Mouse (Mus musculus) heart, embryonic 12.5 days (tissue): ENCODE measurements around the gene Caly. TPM values are rescaled to one million over a fixed set of nuclear protein-coding genes. Genes with fewer than 3 reads are reported as not detected.

Experiments used
- ATAC-seq: fragments of 200-750 bp; cut with Nextera tagmentation; 2 replicates; pipeline ENCODE4 v1.8.0; 2017; ENCODE audit warnings: moderate TSS enrichment, moderate library complexity; ENCODE audit not compliant: insufficient number of reproducible peaks, low FRiP score
- H3K27ac ChIP-seq: fragments of 300-500 bp; sonication (generic); 2 replicates; pipeline ENCODE4 v1.5.1; 2016; ENCODE audit warnings: mild to moderate bottlenecking, moderate library complexity; ENCODE audit not compliant: poor library complexity, severe bottlenecking
- H3K27me3 ChIP-seq: fragments of 300-500 bp; sonication (generic); replicated peaks from 2 replicates; pipeline ENCODE4 v1.6.1; 2016; ENCODE audit warnings: mild to moderate bottlenecking, moderate library complexity
- H3K36me3 ChIP-seq: fragments of 300-500 bp; sonication (generic); 2 replicates; pipeline ENCODE4 v1.6.1; 2016; ENCODE audit warnings: mild to moderate bottlenecking, moderate library complexity
- H3K4me1 ChIP-seq: fragments of 300-500 bp; sonication (generic); replicated peaks from 2 replicates; pipeline ENCODE4 v1.6.1; 2016; ENCODE audit warnings: mild to moderate bottlenecking
- H3K4me2 ChIP-seq: fragments of 300-500 bp; sonication (generic); 2 replicates; pipeline ENCODE4 v1.6.1; 2016; ENCODE audit warnings: mild to moderate bottlenecking, moderate library complexity
- H3K4me3 ChIP-seq: fragments of 300-500 bp; sonication (generic); 2 replicates; pipeline ENCODE4 v1.5.1; 2016; ENCODE audit warnings: mild to moderate bottlenecking
- H3K9ac ChIP-seq: fragments of 300-500 bp; sonication (generic); 2 replicates; pipeline ENCODE4 v1.6.1; 2016; ENCODE audit warnings: mild to moderate bottlenecking, moderate library complexity
- H3K9me3 ChIP-seq: fragments of 300-500 bp; sonication (generic); replicated peaks from 2 replicates; pipeline ENCODE4 v1.6.1; 2016; ENCODE audit warnings: mild to moderate bottlenecking, moderate library complexity
- WGBS: fragments of 180-500 bp; shearing (Covaris S2); methylation state at CpG from one replicate; pipeline ENCODE4 v1.1.7; 2016; 5-methylcytosine and 5-hydroxymethylcytosine counted together
- polyA plus RNA-seq: library from polyadenylated mRNA; unstranded; fragments of >200 nt; fragmentation: Nextera tagmentation; extraction: Ambion mirVana; gene quantifications from 2 replicates; pipeline ENCODE4 v1.2.1, GENCODE M21; 2016

The Caly gene
- polyA plus RNA-seq, 1 experiment from 2014 or later: 0.36 TPM

DNA sequence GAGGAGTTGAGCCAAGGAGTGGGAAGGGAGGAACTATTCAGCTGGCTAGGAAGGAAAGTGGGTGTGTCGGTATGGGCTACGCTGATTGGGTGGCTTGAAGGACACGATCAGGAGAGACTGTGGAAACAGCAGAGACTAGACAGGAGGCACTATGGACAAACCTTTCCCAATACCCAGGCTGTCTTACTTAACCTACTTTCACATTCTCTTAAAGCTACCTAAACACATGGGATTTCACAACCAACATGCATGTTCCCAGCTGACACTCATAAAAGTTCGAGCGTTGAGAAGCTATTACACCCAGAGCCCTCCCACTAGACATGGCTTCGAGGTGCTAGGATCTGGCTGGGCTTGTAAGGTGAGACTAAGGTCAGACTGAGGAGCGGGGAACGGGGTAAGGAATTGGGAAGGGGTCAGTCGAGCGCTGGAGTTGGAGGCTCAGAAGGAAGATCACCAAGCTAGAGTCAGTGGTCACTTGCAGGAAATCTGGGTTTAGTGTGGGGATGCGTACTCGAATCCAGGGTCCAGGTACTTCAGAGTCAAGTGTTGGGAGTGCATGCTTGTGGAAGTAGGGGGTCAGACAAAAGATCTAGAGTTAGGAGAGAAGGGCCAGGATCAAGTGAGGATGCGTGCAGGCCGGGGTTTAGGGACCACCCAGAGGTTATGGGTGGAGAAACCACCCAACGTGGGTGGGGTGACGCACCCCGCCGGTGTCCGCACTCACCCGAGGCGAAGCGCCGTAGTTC, 33.4 kb upstream of the Caly start, which contains the start of gene Paox:
TSS of gene Paox (plus strand) at position 217 of the 746 bp plus-strand sequence.
- H3K4me1 ChIP-seq: peaks cover 10% of the 10 kb centered on the region; the same call in 1 of the 2 replicates
- WGBS: 3% methylated on average over 23 of the region's 23 CpGs
- H3K9ac ChIP-seq: peak within 1 kb of the TSS; percentile 83
- H3K4me3 ChIP-seq: peak within 1 kb of the TSS; percentile 80
- H3K9me3 ChIP-seq: peaks cover 3% of the 10 kb centered on the region; the same call in 1 of the 2 replicates
- H3K36me3 ChIP-seq: peaks cover 22% of the 10 kb centered on the region
- H3K27ac ChIP-seq: peak within 1 kb of the TSS; percentile 84
- peak within 1 kb of the TSS; percentile 86 for H3K4me2 ChIP-seq
- H3K27me3 ChIP-seq: no peaks in the 10 kb centered on the region
- ATAC-seq: peak; percentile 73

- Histone ChIP-seq H3K9me3 (no peaks in the 10 kb centered on the region), H3K9ac (no peak overlapping the region), H3K36me3 (peaks cover 59% of the 10 kb centered on the region), H3K4me2 (no peak overlapping the region), H3K27me3 (no peaks in the 10 kb centered on the region), H3K27ac (no peak overlapping the region), H3K4me3 (no peak overlapping the region), H3K4me1 (peaks cover 8% of the 10 kb centered on the region; the same call in 1 of the 2 replicates)
- no peak for ATAC-seq
- 55% methylated on average over 3 of the region's 3 CpGs for WGBS
Measured at GRCm38 (mm10) chr7:140111943-140112342, 29.6 kb upstream of the Caly start.

DNA sequence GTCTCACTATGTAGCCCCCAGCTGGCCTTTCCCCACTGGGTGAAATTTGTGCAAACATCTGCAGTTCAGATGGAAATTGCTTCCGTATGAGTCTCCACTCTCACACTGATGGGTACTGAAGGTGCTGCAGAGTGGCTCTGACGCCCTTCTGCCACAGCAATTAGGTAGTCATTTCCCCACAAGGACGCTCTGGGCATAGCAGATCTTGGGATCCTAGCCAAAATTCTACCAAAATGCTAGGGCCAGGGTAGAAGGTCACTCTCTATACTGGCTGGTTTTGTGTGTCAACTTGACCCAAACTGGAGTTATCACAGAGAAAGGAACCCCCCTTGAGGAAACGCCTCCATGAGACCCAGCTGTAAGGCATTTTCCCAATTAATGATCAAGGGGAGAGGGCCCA, 21.7 kb upstream of the Caly start:
- Histone ChIP-seq H3K27ac (no peak overlapping the region), H3K4me1 (peaks cover 8% of the 10 kb centered on the region), H3K9ac (no peak overlapping the region), H3K27me3 (no peaks in the 10 kb centered on the region), H3K36me3 (peaks cover 49% of the 10 kb centered on the region), H3K4me3 (no peak overlapping the region), H3K9me3 (no peaks in the 10 kb centered on the region), H3K4me2 (no peak overlapping the region)
- no peak for ATAC-seq
- WGBS: 80% methylated on average over 4 of the region's 4 CpGs

DNA sequence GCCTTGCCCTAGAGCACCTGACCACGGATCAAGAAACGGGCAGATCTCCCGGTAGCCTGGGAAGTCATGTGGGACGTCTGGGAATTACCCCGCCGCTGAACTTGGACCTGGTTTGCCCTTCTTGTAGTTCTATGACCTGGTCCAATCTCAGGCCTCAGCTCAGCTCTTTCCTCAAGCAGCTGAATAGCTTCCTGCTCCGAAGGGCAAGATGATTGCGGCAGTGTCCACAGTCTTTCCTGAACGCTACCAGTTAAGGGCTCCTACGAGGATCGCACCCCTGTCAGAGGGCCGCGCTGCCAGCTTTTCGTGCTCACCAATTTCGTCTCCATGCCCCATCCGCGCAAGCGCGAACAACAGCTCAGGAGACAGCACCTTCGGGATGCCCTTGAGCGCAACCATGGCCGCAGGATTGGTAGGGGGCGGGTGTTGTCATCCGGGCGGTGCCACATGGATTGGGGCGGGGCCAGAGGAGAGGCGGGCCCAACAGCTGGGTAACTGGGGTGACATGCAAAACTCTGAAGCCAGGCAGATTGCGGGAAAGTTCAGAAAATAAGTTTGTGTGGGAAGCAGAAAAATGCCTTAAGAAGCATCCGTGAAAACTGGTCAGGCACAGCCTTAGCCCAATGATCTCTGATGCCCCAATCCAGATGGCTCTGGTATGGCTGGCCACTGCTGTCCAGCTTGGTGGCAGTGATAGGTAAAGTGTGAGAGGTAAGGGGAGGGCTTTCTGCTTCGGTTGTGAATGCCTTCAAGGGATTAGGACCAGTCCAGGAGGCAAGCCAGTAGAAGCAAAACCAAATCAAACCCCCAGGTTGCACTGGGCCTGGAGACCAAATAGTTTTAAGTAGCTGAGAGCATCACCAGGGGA, 19.9 kb upstream of the Caly start, which contains the start of gene Fuom:
TSS of gene Fuom (minus strand) at position 449 of the 868 bp plus-strand sequence.
- Histone ChIP-seq H3K4me2 (peak within 1 kb of the TSS; percentile 85), H3K27ac (peak within 1 kb of the TSS; percentile 77), H3K4me1 (peaks cover 8% of the 10 kb centered on the region), H3K9ac (peak within 1 kb of the TSS; percentile 81), H3K27me3 (no peaks in the 10 kb centered on the region), H3K9me3 (no peaks in the 10 kb centered on the region), H3K36me3 (peaks cover 44% of the 10 kb centered on the region), H3K4me3 (peak within 1 kb of the TSS; percentile 55)
- WGBS: 2% methylated on average over 30 of the region's 30 CpGs
- peak; percentile 93 for ATAC-seq

DNA sequence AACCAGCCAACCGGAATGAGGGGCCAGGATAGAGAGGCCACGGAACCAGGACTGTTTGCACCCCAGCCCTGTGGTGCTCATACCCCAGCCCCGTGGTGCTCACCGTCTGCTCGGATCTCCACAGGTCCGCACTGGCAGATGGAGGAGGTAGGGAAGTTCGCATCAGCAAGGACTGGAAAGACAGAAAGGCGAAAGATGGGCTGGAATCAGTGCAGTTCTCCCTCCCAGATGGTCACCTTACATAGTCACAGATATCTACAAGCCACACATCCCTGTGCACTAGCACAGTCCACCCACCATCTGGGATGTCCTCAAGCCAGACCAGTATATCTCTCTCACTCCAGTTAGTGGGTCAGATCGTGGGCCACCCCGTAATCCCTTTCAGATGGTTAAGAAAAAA, 19.1 kb upstream of the Caly start:
- H3K4me1 ChIP-seq: peaks cover 8% of the 10 kb centered on the region
- WGBS: 71% methylated on average over 10 of the region's 10 CpGs
- H3K9ac ChIP-seq: peak overlapping the region; percentile 81
- H3K27me3 ChIP-seq: no peaks in the 10 kb centered on the region
- H3K4me2 ChIP-seq: peak overlapping the region; percentile 85
- no peak for ATAC-seq
- 0 out of 2 replicates have a peak overlapping the region, but pooled peaks have one; percentile 77 for H3K27ac ChIP-seq
- H3K36me3 ChIP-seq: peaks cover 38% of the 10 kb centered on the region
- no peaks in the 10 kb centered on the region for H3K9me3 ChIP-seq
- H3K4me3 ChIP-seq: peak overlapping the region; percentile 55

DNA sequence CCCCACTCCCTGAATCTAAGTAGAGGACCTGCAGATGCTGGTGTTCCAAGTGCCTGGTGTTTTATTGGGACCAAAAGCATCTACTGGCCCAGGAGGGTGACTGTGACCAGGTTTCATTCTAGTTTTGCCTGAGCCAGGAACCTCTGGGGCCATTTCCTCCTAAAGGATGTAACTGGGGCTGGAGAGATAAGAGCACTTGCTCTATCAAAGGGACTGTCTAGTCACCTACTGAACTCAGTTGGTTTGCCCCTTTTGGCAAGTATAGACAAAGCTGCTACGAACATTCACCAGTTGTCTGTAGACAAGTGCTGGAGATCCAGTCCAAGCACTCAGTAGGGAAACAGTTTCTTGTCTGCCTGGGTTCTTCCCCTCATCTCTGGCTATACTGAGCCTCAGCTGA, 16.1 kb upstream of the Caly start:
- no peak overlapping the region for H3K4me3 ChIP-seq
- peaks cover 23% of the 10 kb centered on the region for H3K36me3 ChIP-seq
- H3K4me1 ChIP-seq: peaks cover 17% of the 10 kb centered on the region
- ATAC-seq: no peak
- H3K9me3 ChIP-seq: no peaks in the 10 kb centered on the region
- no peak overlapping the region for H3K4me2 ChIP-seq
- no peak overlapping the region for H3K9ac ChIP-seq
- H3K27me3 ChIP-seq: no peaks in the 10 kb centered on the region
- no peak overlapping the region for H3K27ac ChIP-seq
- 60% methylated on average over 1 of the region's 1 CpGs for WGBS

DNA sequence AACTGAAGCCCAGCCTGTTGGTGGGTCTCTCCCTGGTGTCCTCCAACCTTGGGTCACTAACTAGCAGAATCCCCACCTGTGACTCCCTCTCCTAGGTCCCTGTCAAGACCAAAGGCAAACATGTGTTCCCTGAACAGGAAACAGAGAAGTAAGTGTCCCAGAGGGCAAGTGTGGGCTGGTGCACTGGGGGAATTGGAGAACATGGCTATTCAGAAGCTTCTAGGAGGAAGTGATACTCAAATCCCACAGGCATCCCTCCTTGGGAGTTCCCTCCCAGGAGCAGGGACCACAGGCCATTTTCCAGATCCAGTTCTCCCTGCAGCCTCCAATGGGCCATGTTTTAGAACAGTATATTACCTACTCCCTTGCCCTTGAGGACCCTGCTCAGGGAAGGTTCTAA, 13.7 kb upstream of the Caly start:
- Histone ChIP-seq H3K27ac (no peak overlapping the region), H3K9ac (no peak overlapping the region), H3K27me3 (no peaks in the 10 kb centered on the region; the same call in 1 of the 2 replicates), H3K36me3 (peaks cover 23% of the 10 kb centered on the region), H3K4me3 (no peak overlapping the region), H3K9me3 (no peaks in the 10 kb centered on the region), H3K4me2 (no peak overlapping the region), H3K4me1 (peaks cover 11% of the 10 kb centered on the region; the same call in 1 of the 2 replicates)
- ATAC-seq: no peak

GRCm38 (mm10) chr7:140095556-140095955, 13.2 kb upstream of the Caly start:
- Histone ChIP-seq H3K4me1 (peaks cover 9% of the 10 kb centered on the region; the same call in 1 of the 2 replicates), H3K9ac (no peak overlapping the region), H3K27ac (no peak overlapping the region), H3K9me3 (no peaks in the 10 kb centered on the region), H3K36me3 (peaks cover 20% of the 10 kb centered on the region), H3K4me2 (no peak overlapping the region), H3K27me3 (no peaks in the 10 kb centered on the region; the same call in 1 of the 2 replicates), H3K4me3 (no peak overlapping the region)
- 61% methylated on average over 1 of the region's 1 CpGs for WGBS
- ATAC-seq: no peak

DNA sequence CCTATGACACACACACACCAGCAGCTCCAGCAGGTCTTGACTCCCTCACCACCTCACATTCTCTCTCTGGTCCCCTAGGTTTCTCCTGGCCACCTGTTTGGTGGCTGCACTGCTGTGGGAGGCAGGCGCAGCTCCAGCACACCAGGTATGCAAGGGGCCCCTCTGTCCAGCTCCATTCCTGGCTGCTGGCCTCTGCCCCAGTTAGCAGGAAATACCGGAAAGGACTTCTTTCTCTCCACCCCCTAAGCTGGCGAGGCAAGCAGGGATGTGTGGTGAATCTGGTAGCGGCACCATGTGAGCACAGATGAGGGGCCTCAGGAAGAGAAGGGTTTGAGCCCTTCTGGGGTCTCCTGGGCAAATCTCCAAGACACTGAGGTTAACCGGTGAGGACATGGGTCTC, 12.6 kb upstream of the Caly start:
- Histone ChIP-seq H3K9ac (no peak overlapping the region), H3K4me2 (no peak overlapping the region), H3K27me3 (no peaks in the 10 kb centered on the region; the same call in 1 of the 2 replicates), H3K27ac (no peak overlapping the region), H3K4me3 (no peak overlapping the region), H3K9me3 (no peaks in the 10 kb centered on the region), H3K36me3 (peaks cover 19% of the 10 kb centered on the region), H3K4me1 (peaks cover 9% of the 10 kb centered on the region; the same call in 1 of the 2 replicates)
- ATAC-seq: no peak
- 55% methylated on average over 5 of the region's 5 CpGs for WGBS

GRCm38 (mm10) chr7:140092924-140093528, 10.7 kb upstream of the Caly start, which contains the start of gene Prap1:
Prap1 (plus strand) TSS chr7:140093395.
- 0 out of 2 replicates have a peak, but pooled peaks cover 3% of the 10 kb centered on the region for H3K36me3 ChIP-seq
- H3K4me1 ChIP-seq: peaks cover 9% of the 10 kb centered on the region; the same call in 1 of the 2 replicates
- WGBS: 66% methylated on average over 5 of the region's 5 CpGs
- no peaks in the 10 kb centered on the region; the same call in 1 of the 2 replicates for H3K27me3 ChIP-seq
- H3K4me3 ChIP-seq: no peak within 1 kb of the TSS
- H3K27ac ChIP-seq: no peak within 1 kb of the TSS
- H3K9ac ChIP-seq: no peak within 1 kb of the TSS
- no peak for ATAC-seq
- H3K9me3 ChIP-seq: no peaks in the 10 kb centered on the region
- no peak within 1 kb of the TSS for H3K4me2 ChIP-seq
